Mouse (Mus musculus) heart, adult 8-10 months (tissue): Measurements from ENCODE around the gene Cdkn2c. TPM values are rescaled to one million over a fixed set of nuclear protein-coding genes. Genes with fewer than 3 reads are reported as not detected.
"Not testable (repeated sequence)": the region's sequence is repeated elsewhere in the genome, so short reads cannot be mapped to it uniquely, and the experiment has no call there.

Experiments used
- DNase-seq: peaks from one replicate; pipeline ENCODE4 v3.0.0; 2022; ENCODE audit warnings: low spot score
- total RNA-seq, 4 experiments: library from RNA; stranded (reverse); gene quantifications; 2 replicates each; pipeline ENCODE4 v1.2.4; 2022

The Cdkn2c gene
- 10 to 100 TPM; 11.7 to 14.3 (median 13.2) TPM for total RNA-seq

GRCm38 (mm10) chr4:109666461-109667269 is at the start of gene Cdkn2c:
Cdkn2c (minus strand) TSS chr4:109667189.
- peak; percentile 87 for DNase-seq

DNA sequence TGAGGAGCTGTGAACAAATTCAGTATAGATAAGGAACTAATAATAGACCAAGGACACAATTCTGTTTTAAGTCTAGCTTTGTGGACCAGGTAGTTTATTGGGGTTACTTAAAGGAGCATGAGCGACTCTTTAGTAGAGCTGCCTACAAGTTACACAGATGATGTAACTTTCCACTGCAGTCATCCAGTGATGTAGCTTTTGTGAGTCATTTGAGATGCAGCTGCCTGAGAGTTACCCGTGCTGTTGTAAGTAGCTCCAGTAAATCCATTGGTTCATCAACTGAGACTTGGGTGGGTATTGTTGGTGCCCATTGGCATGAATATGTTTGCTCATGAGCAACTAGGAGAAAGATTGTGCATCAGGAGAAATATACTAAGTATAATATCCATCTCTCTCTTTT is 38.4 kb upstream of the Cdkn2c start:
- no peak for DNase-seq

DNA sequence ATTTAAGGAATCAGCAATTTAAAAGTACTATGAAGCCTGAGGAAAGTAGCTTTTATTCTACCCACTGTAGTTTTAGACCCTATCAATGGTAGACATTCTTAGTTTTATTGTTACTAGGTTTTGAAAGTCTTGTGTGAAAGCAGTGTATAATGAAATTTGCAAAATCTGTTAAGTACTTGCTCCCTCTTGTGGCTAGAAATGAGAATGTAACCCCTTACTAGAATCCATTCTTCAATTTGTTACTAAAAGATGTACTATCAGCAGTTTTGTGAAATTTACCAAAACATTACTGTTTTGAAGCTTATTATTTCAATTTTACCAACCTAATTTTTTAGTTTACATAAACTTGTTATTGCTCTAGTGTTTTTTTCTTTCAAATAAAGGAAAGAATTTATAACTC is 36.6 kb upstream of the Cdkn2c start:
- peak; percentile 49 for DNase-seq

DNA sequence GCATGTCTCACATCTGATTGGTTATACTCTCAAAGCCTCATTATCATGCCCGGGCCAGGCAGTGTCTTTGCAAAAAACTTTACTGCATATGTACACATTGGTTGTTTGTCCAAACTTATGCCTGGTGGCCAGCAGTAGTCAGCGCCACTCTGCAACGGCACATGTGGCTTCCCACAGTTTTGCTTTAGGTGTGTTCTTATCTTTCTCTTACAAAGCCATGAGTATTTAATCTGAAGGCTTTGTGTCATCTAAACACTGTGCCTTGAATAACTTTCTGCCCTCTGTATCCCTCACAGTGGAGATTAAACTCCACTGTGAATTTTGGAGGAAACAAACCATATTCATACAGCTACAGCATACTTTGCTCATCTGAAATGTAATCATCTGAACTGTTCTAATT is 33.7 kb upstream of the Cdkn2c start:
- DNase-seq = not testable (repeated sequence)

GRCm38 (mm10) chr4:109692674-109693073 is 25.7 kb upstream of the Cdkn2c start:
- no peak for DNase-seq

GRCm38 (mm10) chr4:109683561-109683960 is 16.6 kb upstream of the Cdkn2c start:
- no peak for DNase-seq

- no peak for DNase-seq
These were observed 10.2 kb upstream of the Cdkn2c start for GRCm38 (mm10) chr4:109677221-109677620.

GRCm38 (mm10) chr4:109676218-109677215 is 9.5 kb upstream of the Cdkn2c start, which contains the start of gene Faf1:
Faf1 (plus strand) TSS chr4:109676588.
- DNase-seq = peak; percentile 97

DNA sequence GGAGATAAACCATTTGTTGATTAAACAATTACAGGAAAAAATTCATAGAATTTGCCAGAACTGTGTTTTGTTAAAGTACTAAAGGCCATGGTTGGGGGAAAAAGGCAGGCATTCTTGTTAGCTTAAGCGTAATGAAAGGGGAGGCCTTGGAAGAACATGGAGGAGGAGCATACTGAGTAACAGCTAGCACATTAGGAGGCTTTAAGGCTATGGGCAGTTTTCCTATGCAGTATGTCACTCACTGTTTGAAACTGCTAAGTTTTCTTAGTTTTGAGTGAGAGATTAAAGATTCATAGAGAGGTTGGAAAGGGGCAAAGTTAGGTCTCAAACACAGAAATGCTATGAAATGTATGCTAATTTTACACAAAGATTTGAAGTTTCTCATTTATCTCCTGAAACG is 7.1 kb upstream of the Cdkn2c start:
- no peak for DNase-seq

GRCm38 (mm10) chr4:109671941-109672340 is 5.0 kb upstream of the Cdkn2c start:
- DNase-seq = no peak

- DNase-seq = no peak
These were observed 3.2 kb upstream of the Cdkn2c start for GRCm38 (mm10) chr4:109670213-109670612.

GRCm38 (mm10) chr4:109667518-109667917 is 529 bp upstream of the Cdkn2c start:
- no peak for DNase-seq

- peak; percentile 66 for DNase-seq
These were observed 968 bp downstream of the Cdkn2c start for GRCm38 (mm10) chr4:109665982-109666460.

GRCm38 (mm10) chr4:109665101-109665981 is 1.6 kb downstream of the Cdkn2c start:
- DNase-seq = peak; percentile 85

- DNase-seq = no peak
These were observed 2.9 kb downstream of the Cdkn2c start for GRCm38 (mm10) chr4:109664091-109664490.

GRCm38 (mm10) chr4:109662271-109662670 is 4.7 kb downstream of the Cdkn2c start:
- DNase-seq = no peak

GRCm38 (mm10) chr4:109661183-109661582 is 5.8 kb downstream of the Cdkn2c start:
- DNase-seq = no peak

- no peak for DNase-seq
These were observed 6.4 kb downstream of the Cdkn2c start for GRCm38 (mm10) chr4:109660568-109660967.

- DNase-seq = no peak
These were observed 7.4 kb downstream of the Cdkn2c start for GRCm38 (mm10) chr4:109659571-109659970.

DNA sequence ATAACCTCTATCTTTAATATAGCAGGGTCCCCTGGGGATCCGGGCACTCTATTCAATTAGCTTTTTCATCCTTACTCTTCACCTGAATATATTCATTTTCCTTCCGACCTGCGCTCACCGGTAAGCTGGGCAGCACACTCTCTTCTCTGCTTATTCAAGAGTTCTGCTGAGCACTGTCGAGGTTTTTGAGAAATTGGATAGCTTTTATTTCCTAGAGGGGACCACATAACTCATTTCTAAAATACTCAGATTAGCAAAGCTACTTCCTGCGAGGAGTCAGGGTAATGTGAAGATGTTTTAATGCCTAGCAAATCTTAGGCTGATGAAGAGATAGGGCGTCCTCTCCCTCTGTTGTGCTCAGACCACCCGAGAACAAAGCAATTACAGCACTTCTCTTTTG is 8.2 kb downstream of the Cdkn2c start:
- DNase-seq = no peak

- no peak for DNase-seq
These were observed 9.0 kb downstream of the Cdkn2c start for GRCm38 (mm10) chr4:109657851-109658500.
